Mouse (Mus musculus): ENCODE measurements at regions not wholly inside any gene's neighbourhood (a gene's known extent, or its start where the extent isn't known, plus 50 kb on each side); places are given as distances from the start of the nearest gene placed in this dataset.

DNA sequence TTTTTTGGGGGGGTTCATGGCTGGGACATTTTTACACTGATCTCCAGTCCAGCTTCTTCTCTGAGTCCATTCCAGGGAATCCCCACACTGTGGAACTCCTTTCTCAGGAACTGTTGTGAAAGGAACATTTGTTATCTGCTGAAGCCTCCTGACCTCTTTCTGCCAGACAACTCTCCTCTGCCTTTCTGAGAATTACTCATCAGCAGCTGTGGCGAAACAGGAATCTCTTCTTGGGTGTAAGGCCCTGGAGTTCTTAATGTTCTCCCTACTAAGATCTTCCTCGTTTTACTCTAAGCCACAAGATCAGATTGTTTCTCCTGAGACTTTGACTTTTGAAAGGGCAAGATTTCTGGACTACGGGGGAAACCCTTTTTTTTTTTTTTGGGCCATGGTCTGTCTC, 698.7 kb downstream of the Slc4a3 start:
- Histone ChIP-seq H3K27me3 (no peaks in the 10 kb centered on the region), H3K4me2 (replicated peaks) (no peak overlapping the region), H3K4me3 (replicated peaks) (no peak overlapping the region), H3K9me3 (replicated peaks) (no peaks in the 10 kb centered on the region), H3K27ac (replicated peaks) (no peak overlapping the region), H3K4me1 (peaks cover 7% of the 10 kb centered on the region; the same call in 1 of the 2 replicates), H3K36me3 (no peaks in the 10 kb centered on the region), H3K9ac (no peak overlapping the region)
- ATAC-seq (ENCODE audit: insufficient number of reproducible peaks, low FRiP score, low TSS enrichment, low read depth) = no peak
- 63% methylated on average over 3 of the region's 3 CpGs for WGBS

DNA sequence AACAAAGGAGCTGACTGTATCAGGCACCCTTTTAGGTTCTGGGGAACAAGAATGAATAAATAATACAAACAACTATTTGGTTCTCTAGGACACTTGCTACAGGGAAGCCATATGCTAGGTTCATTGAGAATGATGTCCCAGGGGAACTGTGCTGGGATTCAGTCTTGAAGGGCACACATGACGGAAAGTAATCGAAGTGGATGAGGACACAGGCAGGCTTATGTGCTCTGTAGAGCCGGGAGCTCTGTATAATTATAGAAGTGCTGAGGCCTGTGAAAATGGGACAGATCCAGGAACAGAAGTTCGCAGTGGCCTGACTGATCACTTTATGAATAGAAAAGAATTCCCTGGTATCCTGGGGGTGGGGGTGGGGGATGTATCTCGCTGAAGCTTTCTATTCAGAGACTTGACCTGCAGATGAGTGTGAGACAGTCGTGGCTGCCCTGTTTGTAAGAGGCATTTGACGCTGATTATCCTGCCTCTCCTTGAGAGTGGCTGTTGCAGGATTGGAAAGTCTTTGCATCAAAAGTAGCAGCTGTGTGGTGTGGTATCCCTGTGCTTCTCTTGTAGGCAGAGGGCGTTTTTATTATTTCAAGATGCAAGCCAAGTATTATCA, 700.2 kb downstream of the Slc4a3 start:
- whole genome bisulfite sequencing = 28% methylated on average over 8 of the region's 8 CpGs
- ATAC-seq (ENCODE audit: insufficient number of reproducible peaks, low FRiP score, low TSS enrichment, low read depth) = no peak

DNA sequence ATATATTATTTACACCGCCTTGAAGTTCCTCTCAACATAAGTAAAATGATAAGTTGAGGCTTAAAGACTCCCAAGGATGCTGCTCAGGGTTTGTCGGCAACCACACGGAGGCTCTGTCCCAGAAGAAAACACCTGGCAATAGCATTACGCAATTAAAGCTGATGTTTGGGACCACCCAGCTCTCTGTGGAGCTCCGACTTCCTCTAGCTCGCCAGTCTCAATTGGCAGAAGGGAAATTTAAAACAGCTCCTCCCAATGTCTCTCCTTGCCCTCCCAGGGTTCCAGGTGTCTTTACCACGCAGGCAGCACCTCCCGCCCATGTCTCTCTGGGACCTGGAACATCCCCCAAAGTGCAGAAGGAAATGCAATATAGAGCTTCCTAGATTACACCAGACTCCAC, 701.1 kb downstream of the Slc4a3 start:
- Histone ChIP-seq H3K4me1 (peaks cover 7% of the 10 kb centered on the region; the same call in 1 of the 2 replicates), H3K27ac (replicated peaks) (no peak overlapping the region), H3K9ac (no peak overlapping the region), H3K27me3 (no peaks in the 10 kb centered on the region), H3K36me3 (no peaks in the 10 kb centered on the region), H3K4me2 (replicated peaks) (no peak overlapping the region), H3K4me3 (replicated peaks) (no peak overlapping the region), H3K9me3 (replicated peaks) (no peaks in the 10 kb centered on the region)
- WGBS = 28% methylated on average over 8 of the region's 8 CpGs
- no peak for ATAC-seq (ENCODE audit: insufficient number of reproducible peaks, low FRiP score, low TSS enrichment, low read depth)

More for the DNA sequence above, 700.2 kb downstream of the Slc4a3 start:
- H3K36me3 ChIP-seq = no peaks in the 10 kb centered on the region
- H3K4me1 ChIP-seq = peaks cover 7% of the 10 kb centered on the region; the same call in 1 of the 2 replicates
- H3K4me3 ChIP-seq (replicated peaks) = no peak overlapping the region
- H3K9me3 ChIP-seq (replicated peaks) = no peaks in the 10 kb centered on the region
- no peak overlapping the region for H3K27ac ChIP-seq (replicated peaks)
- H3K27me3 ChIP-seq = no peaks in the 10 kb centered on the region
- no peak overlapping the region for H3K9ac ChIP-seq
- no peak overlapping the region for H3K4me2 ChIP-seq (replicated peaks)

DNA sequence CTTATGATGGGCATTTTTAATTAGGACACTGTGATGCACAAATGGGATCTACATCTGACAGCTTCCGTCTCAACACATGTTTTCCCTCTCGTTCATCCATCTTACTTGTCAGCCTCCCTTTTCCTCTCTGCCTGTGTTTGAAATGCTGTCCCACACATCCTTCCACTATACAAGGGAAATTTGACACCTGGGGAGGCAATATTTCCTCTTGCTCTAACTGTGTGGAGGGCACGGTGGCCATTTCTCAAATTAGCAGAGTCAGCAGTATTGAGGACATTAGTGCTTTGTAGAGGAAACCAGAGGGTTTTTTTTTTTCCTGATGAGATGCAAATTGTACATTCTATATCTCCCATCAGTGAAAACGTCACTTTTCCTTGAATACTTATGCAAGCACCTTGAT, 712.2 kb downstream of the Slc4a3 start:
- H3K27ac ChIP-seq (replicated peaks) = no peak overlapping the region
- WGBS = 32% methylated on average over 4 of the region's 4 CpGs
- ATAC-seq (ENCODE audit: insufficient number of reproducible peaks, low FRiP score, low TSS enrichment, low read depth) = no peak

DNA sequence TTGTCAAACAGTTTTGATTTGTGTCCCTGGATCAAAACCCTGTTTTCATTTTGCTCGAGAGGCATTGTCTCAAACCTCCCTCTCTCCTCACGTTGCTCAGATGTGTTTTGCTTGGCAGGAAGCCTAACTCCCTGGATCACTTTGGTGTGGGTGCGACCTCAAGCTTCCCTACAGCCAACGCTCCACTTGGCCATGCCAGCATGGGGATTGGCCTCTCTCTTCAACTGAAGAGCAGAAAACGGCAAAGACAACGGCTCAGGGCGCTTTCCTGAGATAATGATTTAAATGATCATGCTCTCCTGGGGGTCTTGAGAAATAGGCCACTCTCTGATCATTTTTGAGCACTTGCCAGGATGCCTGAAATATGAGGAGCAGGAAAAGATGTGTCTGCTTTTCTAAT, 730.1 kb downstream of the Slc4a3 start:
- no peak overlapping the region for H3K27ac ChIP-seq (replicated peaks)
- H3K4me3 ChIP-seq (replicated peaks) = no peak overlapping the region
- no peak overlapping the region for H3K9ac ChIP-seq
- H3K36me3 ChIP-seq = no peaks in the 10 kb centered on the region
- no peaks in the 10 kb centered on the region for H3K27me3 ChIP-seq
- no peaks in the 10 kb centered on the region for H3K4me1 ChIP-seq
- WGBS = 24% methylated on average over 7 of the region's 7 CpGs
- no peaks in the 10 kb centered on the region for H3K9me3 ChIP-seq (replicated peaks)
- H3K4me2 ChIP-seq (replicated peaks) = no peak overlapping the region
- no peak for ATAC-seq (ENCODE audit: insufficient number of reproducible peaks, low FRiP score, low TSS enrichment, low read depth)

More for the DNA sequence above, 712.2 kb downstream of the Slc4a3 start:
- H3K9me3 ChIP-seq (replicated peaks) = no peaks in the 10 kb centered on the region
- no peak overlapping the region for H3K9ac ChIP-seq
- no peaks in the 10 kb centered on the region for H3K36me3 ChIP-seq
- no peaks in the 10 kb centered on the region for H3K4me1 ChIP-seq
- H3K4me3 ChIP-seq (replicated peaks) = no peak overlapping the region
- no peaks in the 10 kb centered on the region for H3K27me3 ChIP-seq
- H3K4me2 ChIP-seq (replicated peaks) = no peak overlapping the region

DNA sequence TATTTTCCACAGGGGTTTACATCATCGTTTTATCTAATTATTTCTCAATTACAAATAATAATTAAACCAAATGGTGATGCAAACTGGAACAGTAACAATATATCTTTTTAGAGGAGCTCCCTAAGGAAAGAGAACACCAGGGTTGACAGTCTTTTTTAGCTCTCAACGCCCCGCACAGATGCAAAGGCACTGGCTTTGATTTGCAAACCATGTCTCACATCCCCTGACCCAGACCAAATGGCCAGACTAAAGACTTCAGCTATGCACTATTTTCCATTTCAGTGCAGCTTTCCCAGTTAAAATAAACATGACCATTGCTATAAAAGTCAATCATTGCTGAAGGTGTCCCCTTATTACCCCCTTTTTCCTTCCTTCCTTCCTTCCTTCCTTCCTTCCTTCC, 730.6 kb downstream of the Slc4a3 start:
- no peak overlapping the region for H3K27ac ChIP-seq (replicated peaks)
- no peak overlapping the region for H3K4me3 ChIP-seq (replicated peaks)
- H3K9ac ChIP-seq = no peak overlapping the region
- WGBS = 54% methylated on average over 3 of the region's 3 CpGs
- no peaks in the 10 kb centered on the region for H3K9me3 ChIP-seq (replicated peaks)
- H3K4me1 ChIP-seq = no peaks in the 10 kb centered on the region
- no peaks in the 10 kb centered on the region for H3K36me3 ChIP-seq
- no peak for ATAC-seq (ENCODE audit: insufficient number of reproducible peaks, low FRiP score, low TSS enrichment, low read depth)
- H3K4me2 ChIP-seq (replicated peaks) = no peak overlapping the region
- H3K27me3 ChIP-seq = no peaks in the 10 kb centered on the region

DNA sequence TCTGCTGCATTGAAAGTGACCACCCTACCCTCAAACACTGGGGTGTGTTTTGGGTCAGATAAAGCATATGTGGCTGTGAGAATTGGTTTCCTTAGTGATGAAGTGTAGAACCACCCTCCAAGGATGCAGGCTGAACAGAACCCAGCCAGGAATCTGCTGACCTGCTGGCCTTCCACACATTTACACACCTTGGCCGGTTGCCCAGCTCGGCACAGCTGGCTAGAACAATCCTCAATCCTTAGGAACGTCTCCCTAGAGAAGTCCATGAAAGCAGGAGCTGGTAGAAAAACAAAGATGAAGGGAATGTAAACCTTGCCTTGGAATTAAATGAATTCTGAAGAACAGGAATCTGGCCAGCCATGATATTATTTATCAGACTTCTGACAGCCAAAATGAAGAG, 737.3 kb downstream of the Slc4a3 start:
- 33% methylated on average over 3 of the region's 3 CpGs for WGBS
- ATAC-seq (ENCODE audit: insufficient number of reproducible peaks, low FRiP score, low TSS enrichment, low read depth) = no peak
- H3K4me1 ChIP-seq = 0 out of 2 replicates have a peak, but pooled peaks cover 2% of the 10 kb centered on the region

DNA sequence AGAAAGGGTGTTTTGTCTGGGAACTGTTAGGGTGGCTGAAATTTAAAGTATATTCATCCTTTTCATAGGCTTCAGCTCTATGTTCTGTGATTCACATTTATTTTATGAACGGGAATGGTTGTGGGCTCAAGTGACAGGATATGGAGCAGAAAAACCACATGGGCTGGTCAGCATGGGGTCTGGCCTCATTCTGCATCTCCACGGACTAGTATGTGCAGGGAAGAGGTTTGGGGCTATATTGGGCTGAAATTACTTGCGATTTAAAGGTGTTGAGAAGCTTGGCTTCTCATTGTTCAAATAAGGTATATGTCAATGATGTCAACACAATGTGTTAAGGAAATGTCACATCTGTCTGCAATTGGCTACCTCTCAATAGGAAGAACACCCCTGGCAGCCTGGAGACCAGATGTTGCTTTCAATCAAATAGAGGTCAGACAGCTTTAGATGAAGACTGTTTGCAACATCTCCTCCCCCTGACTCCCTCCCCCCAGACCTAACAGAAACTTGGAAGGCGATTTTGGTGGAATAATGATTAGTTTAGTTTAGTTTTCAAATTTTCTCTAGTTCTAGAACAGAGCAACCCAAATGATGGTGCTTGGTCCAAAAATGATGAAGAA, 777.0 kb downstream of the Slc4a3 start:
- no peak overlapping the region for H3K9ac ChIP-seq
- H3K4me1 ChIP-seq = no peaks in the 10 kb centered on the region; the same call in 1 of the 2 replicates
- H3K4me2 ChIP-seq (replicated peaks) = no peak overlapping the region
- no peaks in the 10 kb centered on the region for H3K9me3 ChIP-seq (replicated peaks)
- no peak for ATAC-seq (ENCODE audit: insufficient number of reproducible peaks, low FRiP score, low TSS enrichment, low read depth)
- no peak overlapping the region for H3K27ac ChIP-seq (replicated peaks)
- H3K27me3 ChIP-seq = no peaks in the 10 kb centered on the region
- no peak overlapping the region for H3K4me3 ChIP-seq (replicated peaks)
- WGBS = 50% methylated on average over 4 of the region's 4 CpGs
- no peaks in the 10 kb centered on the region for H3K36me3 ChIP-seq

More for the DNA sequence above, 737.3 kb downstream of the Slc4a3 start:
- H3K36me3 ChIP-seq = no peaks in the 10 kb centered on the region
- H3K27ac ChIP-seq (replicated peaks) = no peak overlapping the region
- H3K4me3 ChIP-seq (replicated peaks) = no peak overlapping the region
- no peaks in the 10 kb centered on the region for H3K27me3 ChIP-seq
- no peak overlapping the region for H3K9ac ChIP-seq
- H3K9me3 ChIP-seq (replicated peaks) = no peaks in the 10 kb centered on the region
- H3K4me2 ChIP-seq (replicated peaks) = no peak overlapping the region

DNA sequence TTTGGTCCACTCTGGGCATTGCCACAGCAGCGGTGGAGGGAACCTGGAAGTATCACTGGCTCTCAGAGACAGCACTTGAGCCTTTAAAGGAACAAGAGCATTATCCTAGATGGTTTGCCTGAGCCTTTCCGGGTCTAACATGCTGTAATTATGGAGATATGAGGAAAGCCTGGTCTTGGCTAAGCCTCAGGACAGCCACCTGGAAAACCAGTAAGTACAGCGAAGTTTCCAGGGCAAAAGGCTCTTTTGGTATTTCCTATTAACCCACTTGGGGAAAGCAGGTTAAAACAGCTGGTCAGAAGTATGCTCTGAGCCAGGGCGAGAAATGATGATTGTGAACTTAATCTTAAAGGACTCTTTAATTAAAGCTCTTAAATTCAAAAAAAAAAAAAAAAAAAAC, 777.5 kb downstream of the Slc4a3 start:
- H3K9ac ChIP-seq = no peak overlapping the region
- no peaks in the 10 kb centered on the region for H3K9me3 ChIP-seq (replicated peaks)
- 44% methylated on average over 4 of the region's 4 CpGs for WGBS
- no peak for ATAC-seq (ENCODE audit: insufficient number of reproducible peaks, low FRiP score, low TSS enrichment, low read depth)
- no peaks in the 10 kb centered on the region; the same call in 1 of the 2 replicates for H3K4me1 ChIP-seq
- H3K27ac ChIP-seq (replicated peaks) = no peak overlapping the region
- H3K36me3 ChIP-seq = no peaks in the 10 kb centered on the region
- no peaks in the 10 kb centered on the region for H3K27me3 ChIP-seq
- no peak overlapping the region for H3K4me3 ChIP-seq (replicated peaks)
- H3K4me2 ChIP-seq (replicated peaks) = no peak overlapping the region

DNA sequence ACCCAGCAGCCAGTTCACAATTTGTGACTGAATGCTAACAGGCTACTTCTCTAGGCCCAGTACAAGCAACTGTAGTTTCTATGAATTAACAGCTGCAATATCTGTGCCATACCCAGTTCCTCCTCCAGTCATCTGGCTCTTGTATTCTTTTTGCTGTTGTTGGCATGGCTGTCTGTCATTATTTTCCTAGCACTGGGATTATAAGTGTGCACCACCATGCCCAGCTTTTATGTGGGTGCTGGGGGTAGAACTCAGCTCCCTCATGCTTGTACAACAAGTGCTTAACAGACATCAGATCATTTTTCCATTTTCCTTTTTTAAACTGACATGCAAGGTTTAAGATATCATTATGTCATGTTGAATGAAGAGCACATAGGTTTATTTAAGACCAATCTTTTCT, 789.9 kb downstream of the Slc4a3 start:
- H3K36me3 ChIP-seq = no peaks in the 10 kb centered on the region
- H3K4me1 ChIP-seq = no peaks in the 10 kb centered on the region
- H3K27ac ChIP-seq (replicated peaks) = no peak overlapping the region
- no peak for ATAC-seq (ENCODE audit: insufficient number of reproducible peaks, low FRiP score, low TSS enrichment, low read depth)
- H3K9ac ChIP-seq = no peak overlapping the region
- no peak overlapping the region for H3K4me3 ChIP-seq (replicated peaks)
- no peak overlapping the region for H3K4me2 ChIP-seq (replicated peaks)
- no peaks in the 10 kb centered on the region for H3K27me3 ChIP-seq
- no peaks in the 10 kb centered on the region for H3K9me3 ChIP-seq (replicated peaks)

DNA sequence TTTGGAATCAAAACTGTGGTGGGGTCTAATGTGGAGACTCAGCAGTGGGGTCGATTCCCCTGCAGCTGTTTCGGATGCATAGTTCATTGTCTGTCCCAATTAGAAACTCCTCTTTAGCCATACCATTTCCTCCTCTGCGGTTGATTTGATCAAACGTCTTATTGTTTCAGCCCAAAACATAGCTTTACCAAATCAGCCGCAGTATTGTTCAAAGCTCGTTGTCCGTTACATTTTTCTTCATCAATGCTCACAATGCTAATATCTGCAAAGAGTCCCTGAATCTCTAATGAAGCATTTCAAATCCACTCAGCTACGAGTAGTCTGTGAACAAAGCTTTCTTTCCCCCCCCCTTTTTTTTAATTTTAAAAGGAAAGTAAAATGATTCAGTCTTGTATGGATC, 816.0 kb downstream of the Slc4a3 start:
- ATAC-seq (ENCODE audit: insufficient number of reproducible peaks, low FRiP score, low TSS enrichment, low read depth) = no peak
- H3K27me3 ChIP-seq = no peaks in the 10 kb centered on the region
- no peaks in the 10 kb centered on the region for H3K4me1 ChIP-seq
- H3K9ac ChIP-seq = no peak overlapping the region
- H3K27ac ChIP-seq (replicated peaks) = no peak overlapping the region
- 30% methylated on average over 8 of the region's 8 CpGs for WGBS
- H3K9me3 ChIP-seq (replicated peaks) = no peaks in the 10 kb centered on the region
- no peak overlapping the region for H3K4me2 ChIP-seq (replicated peaks)
- no peaks in the 10 kb centered on the region for H3K36me3 ChIP-seq
- no peak overlapping the region for H3K4me3 ChIP-seq (replicated peaks)

DNA sequence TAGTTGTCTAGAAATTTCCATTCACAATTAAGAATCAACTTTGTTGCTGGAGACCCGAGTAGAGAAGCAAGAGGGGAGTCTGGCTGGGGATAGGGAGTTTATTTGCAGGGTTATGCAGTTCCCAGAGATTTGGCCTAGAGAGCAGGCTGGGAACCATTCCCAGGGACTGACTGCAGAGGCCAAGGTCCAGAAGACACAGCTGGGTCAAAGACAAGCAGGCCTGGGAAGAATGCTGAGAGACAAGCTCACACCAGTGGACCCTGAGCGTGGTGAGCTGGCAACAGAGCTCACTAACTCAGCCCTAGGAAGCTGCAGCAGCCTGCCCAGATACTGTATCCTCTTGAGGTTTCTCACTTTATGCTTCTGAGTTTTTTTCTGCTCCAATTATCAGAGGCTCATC, 827.9 kb downstream of the Slc4a3 start:
- H3K27me3 ChIP-seq = no peaks in the 10 kb centered on the region
- H3K4me1 ChIP-seq = no peaks in the 10 kb centered on the region

More for the DNA sequence above, 827.9 kb downstream of the Slc4a3 start:
- WGBS = 76% methylated on average over 2 of the region's 2 CpGs
- Histone ChIP-seq H3K4me3 (replicated peaks) (no peak overlapping the region), H3K36me3 (no peaks in the 10 kb centered on the region), H3K4me2 (replicated peaks) (no peak overlapping the region), H3K27ac (replicated peaks) (no peak overlapping the region), H3K9ac (no peak overlapping the region), H3K9me3 (replicated peaks) (no peaks in the 10 kb centered on the region; the same call in 1 of the 2 replicates)
- no peak for ATAC-seq (ENCODE audit: insufficient number of reproducible peaks, low FRiP score, low TSS enrichment, low read depth)
